Mouse (Mus musculus): Measurements from ENCODE around the gene Gpr155. TPM values are rescaled to one million over a fixed set of nuclear protein-coding genes. Genes with fewer than 3 reads are reported as not detected.
A peak's percentile ranks its signal among the peaks of the same experiment; 100 is the strongest.

Gpr155 gene
- total RNA-seq, 2 experiments from 2014 or later: 9.9 to 12.3 TPM

GRCm38 (mm10) chr2:73392772-73393171 lies 6.4 kb upstream of the Gpr155 start:
- intact Hi-C loops (cut with DNase I): no loop called here
- no peak for DNase-seq (ENCODE audit: low spot score)

- intact Hi-C loops (cut with DNase I): loop anchor here (5.0 to 10.0 kb wide), 3 partner anchors 78 to 505 kb away; partner anchors contain the start of genes Atf2, Cir1, Ola1 and Scrn3
- DNase-seq (ENCODE audit: low spot score): no peak
These were observed 3.6 kb upstream of the Gpr155 start for GRCm38 (mm10) chr2:73389951-73390350.

DNA sequence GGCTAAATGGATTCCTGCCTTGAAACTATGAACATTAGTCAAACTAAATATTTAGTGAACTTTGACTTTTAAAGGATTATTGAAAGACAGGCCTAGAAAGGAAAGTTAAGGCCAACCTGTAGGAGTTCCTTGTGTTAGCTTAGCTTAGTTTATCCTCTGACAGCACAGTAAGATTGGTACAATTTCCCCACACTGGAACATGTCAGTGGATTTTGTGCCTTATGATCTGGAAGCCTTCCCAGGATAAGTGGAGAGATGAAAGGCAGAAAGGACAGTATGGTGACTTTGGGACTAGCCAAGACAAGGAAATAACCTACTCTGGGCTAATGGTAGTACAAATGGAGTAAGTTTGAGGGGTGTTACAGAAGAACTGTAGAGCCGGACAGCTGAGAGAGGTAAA lies 1.4 kb upstream of the Gpr155 start:
- DNase-seq (ENCODE audit: low spot score): no peak
- intact Hi-C loops (cut with DNase I): loop anchor here (5.0 to 10.0 kb wide), 3 partner anchors 76 to 507 kb away; partner anchors contain the start of genes Atf2, Cir1, Ola1 and Scrn3

DNA sequence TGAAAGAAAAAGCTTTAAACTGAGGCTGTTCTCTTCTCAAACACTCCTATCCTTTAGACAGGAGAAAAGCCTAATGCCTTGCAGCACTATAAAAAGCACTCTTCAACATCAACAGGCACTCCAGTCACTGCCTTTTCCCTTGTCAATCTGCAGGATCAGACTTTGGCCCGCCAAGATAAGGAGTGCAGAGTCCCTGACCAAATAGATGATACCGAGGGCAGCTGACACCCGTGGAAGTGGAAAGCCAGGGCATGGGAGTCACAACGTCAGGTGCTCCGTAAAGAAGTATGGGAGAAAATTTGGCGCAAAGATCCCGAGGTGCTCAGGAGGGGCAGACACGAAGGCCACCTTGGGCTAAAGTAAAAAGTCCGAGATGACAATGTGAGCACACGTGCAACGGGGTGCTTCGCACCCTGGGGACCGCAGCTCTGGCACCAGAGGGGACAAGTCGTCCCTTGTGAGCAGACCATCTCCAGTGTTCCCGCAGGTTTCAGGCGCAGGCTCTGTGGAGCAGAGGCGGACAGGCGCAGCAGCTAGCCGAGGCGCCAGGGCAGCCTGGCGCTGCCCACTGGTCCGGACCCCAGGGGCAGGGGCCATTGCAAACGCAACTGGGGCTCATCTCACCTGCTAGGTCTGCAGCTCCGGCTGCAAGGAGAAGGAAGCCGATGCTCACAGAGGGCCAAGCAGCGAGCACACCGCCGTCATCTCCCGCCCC lies 574 bp downstream of the Gpr155 start:
- intact Hi-C loops (cut with DNase I): loop anchor here (5.0 to 10.0 kb wide), 3 partner anchors 73 to 509 kb away; partner anchors contain the start of genes Atf2, Cir1, Ola1 and Scrn3
- no peak for DNase-seq (ENCODE audit: low spot score)

- DNase-seq (ENCODE audit: low spot score): no peak
- intact Hi-C loops (cut with DNase I): loop anchor here (5.0 to 10.0 kb wide), 3 partner anchors 73 to 510 kb away; partner anchors contain the start of genes Atf2, Cir1, Ola1 and Scrn3
These were observed 1.2 kb downstream of the Gpr155 start for GRCm38 (mm10) chr2:73385172-73385571.

GRCm38 (mm10) chr2:73380298-73380975 lies 5.9 kb downstream of the Gpr155 start:
- DNase-seq (ENCODE audit: low spot score): no peak
- intact Hi-C loops (cut with DNase I): loop anchor here (10.0 kb wide), 2 partner anchors 166 to 514 kb away; partner anchors contain the start of genes Atf2 and Ola1

DNA sequence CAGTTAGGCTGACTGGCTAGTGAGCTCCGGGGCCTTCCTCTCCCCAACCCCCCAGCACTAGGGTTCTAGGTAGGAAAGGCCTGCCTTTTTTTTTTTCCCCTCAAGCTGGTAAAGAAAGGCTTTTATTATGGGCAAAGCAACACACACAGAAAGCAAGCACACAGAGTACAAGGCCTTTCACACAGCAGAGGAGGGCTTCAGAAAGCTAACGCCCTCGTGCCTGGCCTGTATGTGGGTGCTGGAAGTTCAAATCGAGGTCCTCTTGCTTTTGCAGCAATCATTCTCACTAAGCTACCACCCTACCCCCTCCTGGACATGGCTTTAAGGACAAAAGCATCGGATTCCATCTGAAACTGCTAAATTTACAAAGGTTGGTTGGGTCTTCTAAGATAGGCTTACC lies 6.7 kb downstream of the Gpr155 start:
- DNase-seq (ENCODE audit: low spot score): no peak
- intact Hi-C loops (cut with DNase I): loop anchor here (10.0 kb wide), 2 partner anchors 165 to 515 kb away; partner anchors contain the start of genes Atf2 and Ola1

DNA sequence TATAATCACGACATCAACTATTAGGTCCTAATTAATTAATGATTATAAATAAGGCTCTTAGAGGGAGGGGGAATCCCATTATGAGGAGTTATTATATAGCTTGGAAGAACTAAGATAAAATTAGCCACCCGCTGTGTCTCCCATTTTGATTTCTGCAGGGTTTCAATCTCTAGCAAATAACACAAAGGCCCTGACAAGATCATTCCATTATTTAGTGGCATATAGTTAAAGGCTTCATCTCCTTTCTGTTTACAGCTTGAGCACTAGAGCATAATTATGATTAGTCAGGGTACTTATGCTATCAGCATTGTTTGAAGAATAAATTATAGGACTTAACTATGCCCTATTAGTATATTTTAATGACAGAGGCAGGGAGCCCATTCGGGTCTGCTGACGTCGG lies 8.0 kb downstream of the Gpr155 start:
- intact Hi-C loops (cut with DNase I): no loop called here
- no peak for DNase-seq (ENCODE audit: low spot score)

DNA sequence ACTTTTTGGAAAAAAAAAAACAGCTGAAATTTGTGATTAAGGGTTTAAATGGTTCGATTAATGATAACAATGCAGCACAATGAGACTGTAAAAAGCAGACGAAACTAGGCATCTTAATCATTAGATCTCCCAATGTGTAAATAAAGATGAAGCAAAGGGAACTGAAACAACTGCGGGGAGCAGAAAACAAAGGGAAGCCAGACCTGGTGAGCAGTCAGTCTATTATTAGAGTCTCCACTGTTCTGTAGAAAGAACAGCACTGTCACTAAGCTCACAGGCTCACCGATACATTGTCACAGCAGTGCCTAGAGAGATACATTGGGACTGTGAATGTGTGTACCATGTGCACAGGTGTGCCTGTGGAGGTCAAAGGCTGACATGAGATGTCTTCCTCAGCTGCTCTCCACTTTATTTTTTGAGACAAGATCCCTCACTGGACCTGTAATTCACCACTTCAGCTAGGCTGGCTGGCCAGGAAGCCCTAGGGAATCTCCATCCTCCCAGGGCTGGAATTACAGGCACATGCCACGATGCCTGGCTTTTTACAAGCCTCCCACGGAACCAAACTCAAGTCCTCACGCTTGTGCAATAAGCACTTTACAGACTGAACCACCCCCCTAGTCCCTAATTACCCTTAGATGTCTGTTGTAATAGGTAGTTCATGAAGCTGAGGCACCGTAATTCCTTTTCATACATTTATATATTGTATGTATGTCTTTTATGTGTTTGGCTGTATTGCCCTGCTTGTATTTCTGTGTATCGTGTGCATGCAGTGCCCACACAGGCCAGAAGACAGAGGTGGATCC lies 14.6 kb downstream of the Gpr155 start:
- intact Hi-C loops (cut with DNase I): no loop called here
- no peak for DNase-seq (ENCODE audit: low spot score)

- no peak for DNase-seq (ENCODE audit: low spot score)
- intact Hi-C loops (cut with DNase I): no loop called here
These were observed 22.9 kb downstream of the Gpr155 start for GRCm38 (mm10) chr2:73363448-73363847.

DNA sequence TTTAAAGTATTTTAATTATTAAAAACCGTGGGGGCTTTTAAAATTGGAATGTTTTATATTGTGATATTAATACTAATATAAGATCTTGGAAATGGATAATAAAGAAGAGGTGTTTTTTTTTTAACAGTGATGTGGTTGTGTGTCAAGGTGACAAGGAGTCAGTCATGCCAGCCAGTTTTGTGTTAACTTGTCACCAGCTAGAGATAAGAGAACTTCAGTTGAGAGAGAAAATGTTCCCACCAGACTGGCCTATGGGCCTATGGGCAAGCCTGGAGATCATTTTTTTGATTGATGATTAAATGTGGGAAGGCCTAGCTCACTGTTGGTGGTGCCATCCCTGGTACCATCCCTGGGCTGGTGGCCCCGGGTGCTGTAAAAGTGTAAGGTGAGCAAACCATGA lies 25.8 kb downstream of the Gpr155 start:
- intact Hi-C loops (cut with DNase I): no loop called here
- no peak for DNase-seq (ENCODE audit: low spot score)

- no peak for DNase-seq (ENCODE audit: low spot score)
- intact Hi-C loops (cut with DNase I): no loop called here
These were observed 26.4 kb downstream of the Gpr155 start for GRCm38 (mm10) chr2:73359941-73360340.

DNA sequence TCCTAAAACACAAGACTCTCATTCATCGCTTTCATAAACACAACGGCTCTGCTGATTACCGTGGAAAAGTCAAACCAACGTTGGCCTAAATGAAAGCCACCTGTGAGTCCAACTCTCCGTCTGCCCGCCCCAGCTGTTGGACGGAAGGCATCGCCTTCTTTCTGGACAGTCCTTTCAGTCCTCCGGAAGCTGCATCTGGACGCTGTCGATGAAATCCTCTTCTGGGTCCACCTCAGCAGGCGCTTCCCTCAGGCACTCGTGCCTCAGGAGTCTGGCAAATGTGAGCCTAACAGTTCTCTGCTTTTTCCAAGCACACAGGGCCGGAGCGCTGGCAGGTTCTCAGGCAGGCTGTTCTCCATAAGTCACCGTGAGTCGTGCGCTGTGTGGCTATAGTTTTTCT lies 29.4 kb downstream of the Gpr155 start:
- intact Hi-C loops (cut with DNase I): no loop called here
- no peak for DNase-seq (ENCODE audit: low spot score)

GRCm38 (mm10) chr2:73351927-73352374 lies 34.4 kb downstream of the Gpr155 start:
- peak; percentile 9 for DNase-seq (ENCODE audit: low spot score)
- intact Hi-C loops (cut with DNase I): no loop called here

DNA sequence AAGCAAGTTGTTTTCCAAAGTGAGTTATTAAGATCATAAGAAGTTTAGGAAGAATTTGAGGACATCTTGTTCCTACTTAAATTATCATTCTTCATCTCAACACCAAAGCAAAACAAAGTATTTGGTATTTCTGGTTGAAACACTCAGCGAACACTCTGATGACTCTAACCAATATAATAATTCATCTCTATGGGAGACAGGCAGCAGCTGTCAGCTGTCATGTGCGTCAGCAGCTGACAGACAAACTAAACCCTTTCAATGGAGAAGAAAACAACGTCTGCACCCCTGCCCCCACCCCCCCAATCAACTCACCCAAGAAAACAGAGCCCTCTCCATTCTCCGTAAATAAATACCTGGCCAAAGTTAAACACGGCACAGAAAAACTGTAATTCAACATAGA lies 34.9 kb downstream of the Gpr155 start:
- intact Hi-C loops (cut with DNase I): no loop called here
- DNase-seq (ENCODE audit: low spot score): no peak

- intact Hi-C loops (cut with DNase I): no loop called here
- no peak for DNase-seq (ENCODE audit: low spot score)
These were observed 38.2 kb downstream of the Gpr155 start for GRCm38 (mm10) chr2:73348221-73348620.

DNA sequence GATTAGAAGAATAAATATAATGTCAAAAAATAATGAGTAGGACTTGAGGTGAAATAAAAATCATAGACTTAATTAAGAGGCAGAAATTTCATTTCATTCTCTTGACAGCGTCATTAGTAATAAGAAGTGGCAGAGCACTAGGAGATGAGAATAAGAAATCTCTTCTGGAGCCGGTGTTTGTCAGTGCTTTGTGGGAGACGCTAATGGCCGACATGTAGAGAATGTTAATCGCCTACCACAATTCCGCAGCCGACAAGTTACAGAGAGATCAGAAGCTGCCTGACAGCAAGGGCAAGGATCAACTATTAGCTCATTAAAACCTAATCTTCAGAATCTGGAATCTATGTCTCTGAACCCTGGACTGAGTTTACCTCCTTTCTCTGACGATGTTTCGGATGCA lies 38.6 kb downstream of the Gpr155 start:
- DNase-seq (ENCODE audit: low spot score): no peak
- intact Hi-C loops (cut with DNase I): no loop called here

- intact Hi-C loops (cut with DNase I): no loop called here
- DNase-seq (ENCODE audit: low spot score): no peak
These were observed 39.2 kb downstream of the Gpr155 start for GRCm38 (mm10) chr2:73347136-73347535.

DNA sequence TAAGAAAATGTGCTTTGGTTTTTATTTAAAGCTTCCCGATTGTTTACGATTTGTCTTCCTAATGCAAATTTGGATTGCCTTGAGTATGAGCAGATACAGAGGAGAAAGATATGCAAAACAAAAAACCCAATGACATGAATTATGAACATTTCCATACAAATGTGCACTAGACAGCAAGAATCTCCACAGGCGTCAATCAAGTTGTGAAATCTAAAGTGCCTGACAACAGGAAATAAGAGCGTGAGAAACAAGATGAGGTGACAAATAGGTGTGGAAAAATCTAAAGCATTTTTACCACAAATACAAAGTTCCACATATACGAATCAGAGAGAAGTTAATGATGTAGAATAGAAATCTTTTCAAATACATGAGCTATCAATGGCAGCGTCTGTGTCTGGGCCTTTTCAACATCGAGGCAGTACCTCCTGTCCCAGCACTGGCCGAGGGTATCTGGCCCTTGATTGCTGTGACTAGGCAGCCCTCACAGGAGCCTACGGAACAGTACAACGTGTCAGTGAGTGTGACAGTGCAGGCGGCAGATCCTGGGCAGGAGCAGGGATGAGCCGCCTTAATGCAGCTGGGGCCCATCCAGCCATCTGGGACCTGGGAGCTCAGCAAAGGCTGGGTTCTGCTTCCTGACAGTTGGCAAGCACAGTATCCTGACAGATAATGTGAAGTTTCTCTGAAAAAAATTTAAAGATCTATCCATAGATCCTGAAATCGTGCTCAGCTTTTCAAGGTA lies 39.9 kb downstream of the Gpr155 start:
- DNase-seq (ENCODE audit: low spot score): no peak
- intact Hi-C loops (cut with DNase I): no loop called here

- intact Hi-C loops (cut with DNase I): no loop called here
- no peak for DNase-seq (ENCODE audit: low spot score)
These were observed 41.2 kb downstream of the Gpr155 start for GRCm38 (mm10) chr2:73345204-73345603.

Data from heart, postnatal 25 days (tissue).